Mouse (Mus musculus) NIH3T3 (cell line): ENCODE data around the gene Antxr1.

Experiments used
- DNase-seq: peaks from one replicate; pipeline ENCODE4 v3.0.0-alpha.2; 2012; ENCODE audit warnings: low read depth

Antxr1 gene

DNA sequence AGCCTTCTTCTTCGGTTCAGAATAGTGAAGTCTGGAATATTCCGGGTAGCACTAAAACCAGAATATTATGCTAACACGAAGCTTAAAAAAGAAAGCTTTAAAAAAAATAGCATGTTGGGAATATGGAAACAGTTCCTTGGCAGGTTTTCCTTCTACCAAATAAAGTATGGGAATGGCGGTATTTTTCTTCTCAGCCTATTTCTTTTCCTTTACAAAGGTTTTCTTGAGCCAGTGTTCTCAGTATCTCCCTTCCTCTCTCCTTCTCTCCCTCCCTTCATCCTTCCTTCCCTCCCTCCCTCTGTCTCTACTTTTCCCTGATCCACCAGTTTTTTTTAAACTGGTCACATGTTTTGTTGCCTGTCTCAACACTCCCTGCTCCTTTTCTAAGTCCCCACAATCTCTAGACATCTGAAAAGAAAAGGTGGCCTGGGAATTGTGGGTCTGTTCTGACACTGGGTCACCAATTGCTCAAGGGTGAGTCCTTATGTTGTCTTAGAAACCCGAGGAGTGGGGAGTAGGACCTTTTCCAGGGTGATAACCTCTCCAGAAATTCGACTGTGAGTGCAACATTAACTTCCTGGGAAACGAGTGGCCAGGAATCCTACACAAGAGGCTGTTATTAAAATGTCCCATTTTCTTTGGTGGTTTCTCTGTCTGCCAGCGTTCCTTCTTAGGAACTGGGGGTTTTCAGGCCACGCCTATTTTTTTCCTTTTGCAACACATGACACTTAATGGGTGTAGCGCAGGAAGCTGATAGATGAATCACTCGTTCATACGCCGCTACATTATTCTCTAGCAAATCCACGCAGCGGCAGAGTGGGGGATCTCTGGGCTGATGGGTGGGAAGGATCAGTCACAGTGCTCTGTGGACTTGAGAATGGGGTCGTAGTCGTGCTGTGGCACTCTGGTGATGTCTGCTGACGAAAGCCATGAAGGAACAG lies 42.4 kb downstream of the Antxr1 start:
- DNase-seq = no peak

DNA sequence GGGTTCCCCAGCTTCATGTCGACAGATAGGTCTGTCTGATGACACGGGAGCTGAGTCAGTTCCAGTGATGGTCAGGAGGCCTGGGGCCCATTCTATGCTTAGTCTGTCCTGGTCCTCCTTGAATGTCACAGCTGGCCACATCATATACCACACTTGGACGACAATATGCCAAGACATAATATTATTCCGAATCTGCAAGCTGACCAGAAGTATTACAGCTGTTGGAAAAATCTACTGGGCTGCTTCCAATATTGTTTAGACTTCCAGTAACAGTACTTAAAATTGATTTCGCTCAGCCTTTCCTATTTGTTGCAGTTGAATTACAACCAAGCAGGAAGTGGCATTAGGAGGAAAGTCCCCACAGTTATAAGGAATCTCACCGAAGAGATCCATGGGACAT lies 48.4 kb downstream of the Antxr1 start:
- no peak for DNase-seq

DNA sequence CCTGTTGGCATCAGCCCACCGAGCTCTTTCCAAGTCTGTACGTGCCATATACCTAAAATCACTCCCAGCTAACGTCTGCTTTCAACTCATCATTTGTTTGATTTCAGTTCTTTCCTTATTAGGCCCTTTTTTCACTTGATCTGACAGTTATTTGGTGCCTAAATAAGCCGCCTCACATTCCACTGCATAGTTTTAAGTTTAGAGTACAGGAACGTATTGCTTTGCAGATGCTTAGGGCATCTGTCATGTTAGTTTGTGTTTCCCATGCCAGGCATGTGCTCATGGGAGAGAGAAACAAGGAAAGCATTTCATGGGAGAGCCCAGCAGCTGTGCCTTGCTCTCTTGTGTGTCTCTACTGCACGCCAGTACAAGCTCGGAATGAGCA lies 50.3 kb downstream of the Antxr1 start:
- peak; percentile 80 for DNase-seq

DNA sequence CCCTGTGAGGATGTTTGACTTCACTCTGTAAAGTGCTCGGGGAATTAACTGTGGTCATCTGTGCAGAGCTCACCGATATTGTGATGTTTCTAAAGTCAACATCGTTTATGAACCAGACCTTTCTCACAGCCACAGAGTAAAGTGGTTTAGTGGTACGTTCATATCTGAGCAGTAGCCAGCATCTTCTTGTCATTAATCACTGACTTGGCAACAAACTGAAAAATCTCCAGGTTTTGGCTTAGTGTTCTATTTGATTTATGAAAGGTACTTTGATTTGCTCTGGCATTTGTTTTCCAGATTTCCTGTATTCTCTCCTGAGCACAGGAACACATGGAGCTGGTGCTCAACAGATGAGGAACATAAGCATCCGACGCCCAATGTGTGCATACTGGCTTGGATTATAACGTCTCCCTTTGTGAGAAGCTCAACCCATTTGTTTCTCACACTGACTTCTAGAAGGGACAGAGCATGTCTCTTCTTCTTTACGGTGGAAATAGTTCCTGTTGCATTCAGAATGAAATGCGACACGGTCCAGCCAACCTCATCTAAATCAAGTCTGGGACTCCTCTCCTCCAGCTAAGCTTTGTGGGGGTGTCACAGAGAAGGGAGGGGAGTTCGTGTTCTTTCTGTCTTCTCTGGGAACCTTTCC lies 50.8 kb downstream of the Antxr1 start:
- peak; percentile 69 for DNase-seq

DNA sequence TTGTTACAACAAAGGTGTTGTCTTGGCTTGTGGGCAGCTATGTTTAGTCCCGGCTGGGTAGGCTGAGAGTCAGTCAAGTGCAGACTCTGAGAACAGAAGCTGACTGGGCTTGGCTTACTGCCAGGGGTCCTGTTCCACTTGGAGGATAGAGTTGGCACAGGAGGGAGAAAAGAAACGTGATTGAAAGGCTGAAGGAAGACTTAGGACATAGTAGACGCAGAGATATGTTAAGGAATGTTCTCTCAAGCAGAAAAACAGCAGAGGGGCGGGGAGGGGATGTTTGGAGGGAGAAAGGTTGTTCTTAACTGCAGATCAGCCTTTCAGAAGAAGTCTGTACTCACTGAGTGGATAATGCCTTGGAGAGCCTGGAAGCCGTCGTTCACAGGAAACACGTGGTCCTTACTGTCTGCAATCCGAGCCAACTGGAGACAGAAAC lies 53.3 kb downstream of the Antxr1 start:
- DNase-seq = peak; percentile 85

DNA sequence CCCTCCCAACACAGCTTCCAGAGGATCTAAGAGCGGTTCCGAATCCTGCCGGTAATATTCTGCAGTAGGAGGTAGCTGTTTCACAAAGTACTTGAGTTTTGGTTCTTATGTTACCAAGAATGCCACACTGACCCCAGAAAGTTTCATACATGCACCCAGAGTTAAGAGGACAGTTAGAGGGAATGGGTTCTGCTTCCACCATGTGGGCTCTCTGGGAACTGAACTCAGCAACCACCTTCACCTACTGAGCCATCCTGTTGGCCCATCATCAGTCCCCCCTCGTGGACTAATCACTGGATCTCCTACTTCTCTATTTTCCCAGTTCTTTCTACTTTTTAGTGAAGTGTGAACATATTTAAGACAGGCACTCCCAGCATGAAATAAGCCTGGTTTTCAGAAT lies 53.9 kb downstream of the Antxr1 start:
- DNase-seq = no peak

DNA sequence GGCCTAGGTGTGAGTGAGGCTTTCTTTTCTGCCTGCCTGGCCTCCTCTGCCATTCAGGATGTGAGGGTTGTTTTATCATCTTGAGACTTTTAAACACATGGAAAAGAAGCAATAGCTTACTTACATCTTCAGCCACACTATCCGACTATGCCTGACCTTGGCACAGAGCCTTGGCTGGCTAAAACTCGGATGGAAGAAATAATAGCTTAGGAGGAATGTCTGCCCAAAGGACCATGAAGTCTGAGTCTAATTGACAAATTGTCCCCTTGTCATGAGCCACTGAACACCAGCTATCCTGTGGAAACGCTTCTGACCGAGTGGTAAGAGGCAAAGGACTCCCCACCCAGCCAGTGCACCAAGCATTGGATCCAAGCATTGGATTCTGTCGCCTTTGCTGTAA lies 57.5 kb downstream of the Antxr1 start:
- no peak for DNase-seq

DNA sequence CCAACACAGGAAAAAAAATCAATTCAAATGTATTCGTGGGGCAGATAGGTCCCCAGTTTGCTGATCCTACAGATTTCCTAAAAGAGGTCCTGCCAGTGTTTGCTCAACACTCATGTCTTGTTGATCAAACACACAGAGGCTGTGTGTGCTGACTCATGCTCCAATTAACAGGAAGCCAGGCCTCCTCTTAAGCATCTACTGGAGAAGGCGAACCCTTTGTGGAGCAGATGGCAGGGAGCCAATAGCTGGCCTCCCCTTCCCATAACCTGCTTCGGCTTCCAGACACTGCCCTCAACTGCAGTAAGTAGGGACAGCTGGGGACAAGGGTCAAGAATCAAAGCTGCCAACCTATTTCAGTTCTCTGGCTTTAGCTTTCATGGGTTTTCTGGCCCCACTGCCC lies 58.1 kb downstream of the Antxr1 start:
- DNase-seq = peak; percentile 58

DNA sequence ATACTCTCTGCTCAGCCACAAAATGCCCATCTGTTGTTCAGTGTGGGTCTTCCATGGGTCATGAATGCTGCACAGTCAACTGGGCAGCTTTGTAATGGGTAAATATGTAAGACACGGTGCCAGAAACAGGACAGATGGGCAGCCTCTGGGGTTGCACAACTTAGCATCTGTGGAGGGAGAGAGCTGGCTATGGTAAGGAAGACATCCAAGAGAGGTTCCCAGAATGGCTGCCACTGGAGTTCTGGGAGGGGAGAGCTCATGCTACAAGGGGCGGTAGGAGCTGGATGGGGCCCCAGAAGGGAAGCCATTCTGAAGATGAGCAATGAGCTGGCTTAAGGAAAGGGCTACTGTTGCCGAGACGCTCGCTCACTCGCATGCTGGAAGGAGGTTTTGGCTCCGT lies 58.7 kb downstream of the Antxr1 start:
- peak; percentile 52 for DNase-seq

DNA sequence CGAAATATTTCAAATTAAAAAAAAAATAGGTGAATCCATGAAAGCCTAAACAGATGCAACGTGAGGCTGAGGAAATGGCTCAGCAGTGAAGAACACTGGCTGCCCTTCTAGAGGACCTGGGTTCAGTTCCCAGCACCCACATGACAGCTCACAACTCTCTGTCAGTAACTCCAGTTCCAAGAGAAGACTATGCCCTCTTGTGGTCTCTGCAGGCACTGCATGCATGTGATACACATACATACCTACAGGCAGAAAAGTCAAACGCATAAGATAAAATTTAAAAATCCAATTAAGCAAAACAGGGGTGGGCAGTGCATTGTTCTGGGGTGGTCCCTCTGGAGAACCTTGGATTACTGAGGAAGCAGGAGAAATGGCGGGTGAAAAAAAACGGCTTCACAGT lies 60.8 kb downstream of the Antxr1 start:
- peak; percentile 39 for DNase-seq

DNA sequence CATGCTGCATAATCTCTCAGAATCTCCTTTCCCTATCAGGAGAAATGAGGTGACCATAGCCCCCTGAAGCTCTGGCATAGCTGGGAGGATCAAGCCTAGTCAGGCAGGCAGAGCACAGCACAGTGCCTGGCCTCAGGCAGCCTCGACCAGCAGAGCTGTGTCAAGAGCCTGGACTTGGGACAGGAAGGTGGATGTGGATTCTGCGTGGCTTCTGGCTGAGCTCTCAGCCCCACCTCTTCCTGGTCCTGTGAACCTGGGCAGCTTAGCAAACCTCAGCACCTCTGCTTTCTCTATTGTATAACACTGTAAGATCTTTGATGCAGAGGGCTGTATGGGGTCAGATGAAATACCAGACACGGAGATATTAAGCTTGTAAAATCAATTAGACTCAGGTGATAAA lies 61.8 kb downstream of the Antxr1 start:
- no peak for DNase-seq

DNA sequence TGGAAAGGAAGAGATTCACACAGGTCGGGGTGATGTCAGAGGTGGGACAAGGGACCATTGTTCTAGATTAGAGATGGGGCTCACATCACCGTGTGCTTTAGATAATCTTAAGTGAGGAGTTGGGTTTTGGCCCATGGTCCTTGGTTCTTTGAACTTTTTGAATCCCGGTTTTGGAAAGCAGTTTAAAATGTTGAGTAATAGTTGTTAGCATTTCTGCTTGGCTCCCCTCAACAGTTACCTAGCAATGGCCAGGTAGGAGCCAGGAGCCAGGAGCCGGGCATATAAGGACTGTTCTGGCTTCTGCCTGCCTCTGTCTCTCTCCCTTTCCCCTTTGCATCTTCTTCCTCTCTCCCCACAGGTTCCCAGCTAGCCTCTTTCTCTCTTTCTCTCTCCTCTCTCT lies 62.5 kb downstream of the Antxr1 start:
- no peak for DNase-seq

DNA sequence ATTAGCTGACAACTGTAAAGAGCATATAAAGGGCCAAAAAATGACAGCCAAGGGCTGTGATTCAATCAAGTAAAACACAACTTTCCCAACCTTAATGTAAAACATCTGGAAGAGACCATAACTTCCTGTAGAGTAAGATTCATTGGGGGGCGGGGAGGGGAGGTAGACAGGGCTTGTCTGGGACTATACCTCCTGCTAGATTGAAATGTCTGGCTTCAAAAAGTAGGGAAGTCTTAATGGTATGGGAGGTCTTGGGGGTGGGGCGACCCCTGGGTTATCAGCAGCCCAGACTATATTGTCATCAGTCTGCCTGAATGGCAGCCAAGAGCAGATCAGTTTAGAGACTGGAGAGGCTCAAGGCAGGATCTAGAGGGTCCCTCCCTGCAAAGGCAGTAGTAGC lies 63.4 kb downstream of the Antxr1 start:
- DNase-seq = peak; percentile 72

DNA sequence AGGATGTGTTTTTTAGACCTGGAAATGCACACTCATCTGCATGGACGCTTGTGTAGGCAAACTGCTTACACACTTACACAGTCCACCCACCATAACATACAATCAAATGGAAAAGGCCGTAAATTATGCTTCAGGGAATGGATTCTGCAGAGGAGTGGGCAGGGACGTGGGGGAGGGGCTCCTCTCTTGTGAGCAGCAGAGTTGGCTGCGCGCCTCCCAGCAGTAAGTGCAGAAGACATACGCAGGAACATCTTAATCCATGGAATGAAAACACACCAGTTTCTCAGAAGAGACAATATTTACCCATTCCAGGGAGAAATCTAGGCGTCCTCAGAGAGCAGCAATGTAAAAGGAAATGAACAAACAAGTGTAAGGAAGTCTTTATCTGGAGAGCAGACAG lies 65.2 kb downstream of the Antxr1 start:
- DNase-seq = no peak

DNA sequence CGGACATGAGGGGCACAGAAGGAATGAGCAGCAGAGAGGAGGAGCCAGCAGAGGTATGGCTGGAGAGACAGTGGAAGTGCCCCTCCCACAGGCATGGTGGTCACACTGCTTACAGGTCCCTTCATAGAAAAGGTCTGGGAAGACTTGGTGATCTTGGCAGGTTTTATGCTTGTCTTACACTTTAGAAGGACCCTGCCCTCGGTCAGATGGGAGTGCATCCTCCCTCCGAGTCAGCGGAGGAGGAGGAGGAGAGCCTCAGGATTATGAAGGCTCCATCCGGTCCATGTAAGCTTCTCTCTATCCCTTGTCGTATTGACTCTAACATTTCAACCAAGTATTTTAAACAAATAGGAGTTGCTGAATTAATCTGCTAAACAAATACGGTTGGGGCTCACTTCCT lies 65.7 kb downstream of the Antxr1 start:
- no peak for DNase-seq

DNA sequence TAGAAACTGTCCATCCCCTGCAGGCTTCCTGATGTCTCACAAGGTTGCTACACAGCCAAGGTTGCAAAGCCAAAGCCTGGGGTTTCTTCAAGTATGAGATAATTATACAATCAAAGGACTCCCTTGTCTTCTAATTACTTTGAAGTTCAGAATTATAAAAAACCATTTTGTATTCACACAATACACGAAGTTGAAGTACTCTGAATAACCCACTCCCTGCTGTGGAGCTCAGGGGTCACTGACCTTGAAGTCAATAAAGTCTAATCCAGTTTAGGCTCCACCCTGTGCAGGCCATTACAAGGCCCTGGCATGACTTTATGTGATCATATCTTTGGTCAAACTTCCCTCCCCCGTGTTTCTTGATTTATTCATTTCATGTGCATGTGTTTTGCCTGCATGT lies 73.0 kb downstream of the Antxr1 start:
- no peak for DNase-seq

DNA sequence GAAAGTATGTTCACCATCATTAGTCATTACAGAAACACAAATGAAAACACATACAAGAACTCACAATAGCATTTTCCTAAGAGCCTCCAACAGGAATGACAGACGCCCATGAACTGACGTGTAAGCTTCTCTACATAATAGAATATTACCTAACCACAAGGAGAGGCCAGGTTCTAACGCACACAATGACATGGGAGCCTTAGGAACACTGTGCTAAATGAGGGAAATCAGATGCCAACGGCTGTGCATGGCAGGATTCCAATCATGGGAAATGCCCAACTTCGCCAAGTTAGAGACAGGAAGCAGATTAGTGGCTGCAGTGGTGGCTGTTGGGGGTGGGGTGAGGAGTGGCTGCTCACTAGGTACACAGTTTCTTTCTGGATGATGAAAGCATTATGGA lies 76.6 kb downstream of the Antxr1 start:
- peak; percentile 29 for DNase-seq

DNA sequence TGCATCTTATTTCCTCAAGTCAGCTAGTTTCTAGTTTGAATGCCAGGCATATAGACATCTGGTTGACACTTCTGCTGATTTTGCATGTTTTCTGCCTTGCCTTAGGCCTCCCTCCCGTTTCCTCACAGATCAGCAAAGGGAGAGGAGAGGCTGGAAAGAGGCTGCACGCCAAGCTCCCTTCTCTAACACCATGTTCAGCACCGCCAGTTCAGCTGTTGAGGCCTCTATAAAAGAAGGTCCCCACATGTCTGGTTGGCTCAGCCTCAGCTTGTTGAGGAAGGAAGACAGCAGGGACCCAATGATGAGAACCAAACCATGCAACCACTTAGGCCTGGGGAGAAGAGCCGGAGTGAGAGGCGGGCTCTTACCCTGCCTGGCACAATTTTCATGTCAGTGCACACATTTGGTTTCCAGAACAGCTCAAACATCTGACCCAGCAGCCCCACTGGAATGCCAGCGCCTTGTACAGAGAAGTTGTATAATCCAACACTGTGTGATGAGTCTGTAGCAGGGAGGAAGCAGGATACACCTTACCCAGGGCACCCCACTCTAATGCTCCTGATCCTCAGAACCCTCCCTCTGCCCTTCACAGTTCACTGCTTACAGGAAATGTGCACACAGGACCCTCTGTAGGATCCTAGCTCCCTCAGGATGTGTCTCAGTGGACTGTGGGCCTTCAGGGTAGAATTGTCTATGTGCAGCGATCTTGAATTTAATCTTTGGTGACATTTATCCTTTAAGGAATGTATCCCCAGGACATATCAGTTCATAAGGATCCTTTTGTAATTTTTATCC lies 77.4 kb downstream of the Antxr1 start:
- no peak for DNase-seq

DNA sequence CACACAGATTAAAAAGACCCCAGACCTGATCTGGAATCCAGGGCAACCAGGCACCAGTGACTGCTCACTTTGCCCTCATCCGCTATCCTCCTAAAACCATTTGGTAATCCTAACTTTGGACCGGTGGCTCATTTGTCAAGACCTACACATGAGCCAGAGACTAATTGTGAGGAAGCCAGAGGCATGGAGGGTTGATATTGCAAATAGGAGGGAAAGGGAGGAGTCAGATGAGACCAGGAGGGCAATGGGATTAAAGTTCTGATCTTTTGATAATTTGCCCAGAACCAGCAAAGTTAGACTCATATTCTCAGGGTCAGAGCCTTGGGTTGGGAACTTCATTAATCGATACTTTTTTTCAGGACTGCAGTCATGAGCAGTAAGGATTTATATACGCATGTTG lies 78.2 kb downstream of the Antxr1 start:
- DNase-seq = no peak

DNA sequence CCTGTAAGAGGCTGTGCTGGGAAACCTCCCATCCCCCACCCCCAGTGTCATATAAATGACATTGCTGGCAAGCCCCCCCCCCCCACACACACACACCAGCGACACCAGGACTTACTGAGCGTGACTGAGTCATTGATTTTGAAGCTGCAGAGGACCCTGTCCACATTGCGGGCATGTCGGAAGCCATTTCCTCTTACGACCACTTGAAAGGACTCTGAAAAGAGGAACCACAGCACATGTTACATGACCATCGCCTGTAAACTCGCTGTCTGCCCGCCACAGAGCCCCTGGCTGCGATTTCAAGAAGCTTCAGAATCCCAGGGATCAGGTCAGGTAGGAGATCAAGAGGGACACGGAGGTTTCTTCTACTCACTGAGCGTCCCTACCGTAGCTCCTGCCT lies 80.0 kb downstream of the Antxr1 start:
- DNase-seq = no peak

DNA sequence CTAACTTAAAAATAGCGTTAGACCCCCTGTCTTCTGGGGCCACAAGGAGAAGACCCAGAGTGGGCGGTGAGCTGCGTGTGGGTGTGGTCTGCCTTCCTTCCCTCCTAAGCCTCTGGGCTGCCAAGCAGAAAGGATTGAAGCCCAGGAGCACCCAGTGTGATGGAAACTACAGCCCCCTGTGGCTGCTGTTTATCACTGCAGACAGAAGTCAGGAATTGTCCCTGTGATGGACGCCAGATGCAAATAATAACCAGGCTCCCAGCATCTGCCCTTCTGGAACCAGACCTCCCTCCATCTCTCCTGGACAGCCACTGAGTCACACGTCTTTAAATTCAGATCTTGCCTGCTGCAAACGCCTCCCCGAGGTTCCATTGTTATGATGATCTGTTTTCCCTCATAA lies 80.9 kb downstream of the Antxr1 start:
- peak; percentile 54 for DNase-seq

DNA sequence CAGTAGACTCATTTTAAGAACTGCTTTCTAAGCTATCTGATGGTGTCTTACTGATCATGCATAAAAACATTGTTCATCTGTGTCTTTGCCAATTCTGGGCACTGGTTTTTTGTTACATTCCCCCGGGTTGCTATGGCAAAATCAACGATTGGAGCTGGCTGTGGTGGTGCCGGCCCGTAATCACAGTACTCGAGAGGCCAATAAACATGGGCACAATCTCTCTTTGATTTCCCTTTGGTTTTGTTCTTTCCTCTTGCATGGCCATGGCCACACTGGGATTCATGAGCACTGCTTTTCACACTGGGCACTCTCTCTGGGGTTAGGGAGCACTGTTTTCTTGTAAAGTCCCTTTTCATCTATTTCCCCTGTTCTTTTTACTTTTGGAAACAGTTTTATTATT lies 83.9 kb downstream of the Antxr1 start:
- DNase-seq = no peak

DNA sequence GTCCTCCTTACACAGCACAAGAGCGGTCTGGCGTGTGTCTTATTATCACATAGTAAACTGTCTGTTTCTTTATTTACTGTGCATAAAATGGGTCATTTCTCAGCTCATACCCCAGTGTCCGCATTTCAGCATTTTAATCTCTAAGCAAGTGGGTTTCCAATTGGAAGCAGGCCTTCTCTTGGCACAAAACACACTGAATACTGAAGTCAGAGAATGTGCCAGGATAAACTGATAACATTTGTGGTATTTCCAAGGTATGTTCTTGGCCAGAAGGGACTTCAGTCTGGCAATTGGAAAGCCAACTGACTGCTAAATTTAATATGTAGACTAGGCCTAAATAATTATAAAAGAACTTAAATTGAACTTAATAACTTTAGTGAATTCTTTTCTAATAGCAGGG lies 84.9 kb downstream of the Antxr1 start:
- DNase-seq = peak; percentile 37
